Mouse (Mus musculus) mammary gland, adult 2 months (tissue): ENCODE measurements around the gene Gapvd1. TPM values are rescaled to one million over a fixed set of nuclear protein-coding genes. Genes with fewer than 3 reads are reported as not detected.

Source experiments
- polyA plus RNA-seq: library from polyadenylated mRNA; depleted of rRNA; stranded (reverse); fragments of >200 nt; gene quantifications from 2 replicates; pipeline ENCODE4 v1.2.3, GENCODE M21; 2012; ENCODE audit warnings: low replicate concordance; rRNA removed

Gene Gapvd1
- 13.0 and 16.7 TPM in 2 replicates for polyA plus RNA-seq

GRCm38 (mm10) chr2:34754551-34755358, at the start of gene Gapvd1:
TSS of gene Gapvd1 (minus strand) at chr2:34755232.

GRCm38 (mm10) chr2:34799357-34800256, 44.6 kb upstream of the Gapvd1 start, which contains the start of gene Rabepk:
TSS of gene Rabepk (minus strand) at chr2:34799912.

GRCm38 (mm10) chr2:34771368-34772226, 16.6 kb upstream of the Gapvd1 start, which contains the start of gene Hspa5:
TSS of gene Hspa5 (plus strand) at chr2:34771970.

Other genes starting within 250 kb of the Gapvd1 start
- gene Hspa5, start 16.7 kb upstream of the Gapvd1 start, polyA plus RNA-seq, result 192 and 526 TPM in 2 replicates
- gene Rabepk, start 44.7 kb upstream of the Gapvd1 start, polyA plus RNA-seq, result 27.0 and 31.9 TPM in 2 replicates
- gene Fbxw2, start 71.1 kb upstream of the Gapvd1 start, polyA plus RNA-seq, result 39.4 and 47.5 TPM in 2 replicates
- not detected in 2 replicates for gene Gm34653, start 77.8 kb upstream of the Gapvd1 start, polyA plus RNA-seq
- gene Cutal, start 119.2 kb upstream of the Gapvd1 start, polyA plus RNA-seq, result 14.7 and 27.9 TPM in 2 replicates
- 7.9 and 19.2 TPM in 2 replicates for gene Psmd5, start 119.7 kb upstream of the Gapvd1 start, polyA plus RNA-seq
- gene Phf19, start 158.8 kb upstream of the Gapvd1 start, polyA plus RNA-seq, result 2.3 and 2.4 TPM in 2 replicates
- 42.6 and 50.3 TPM in 2 replicates for gene Traf1, start 206.5 kb upstream of the Gapvd1 start, polyA plus RNA-seq